Mouse (Mus musculus) T-helper 17 cell (primary cell): ENCODE measurements around the gene Meox1.

ENCODE experiments used
- in situ Hi-C, 2 experiments: fragments of 300-600 bp; cut with MboI, MseI; formaldehyde crosslinking; loops; 1 replicate in 1 of 2; 2 replicates in 1 of 2; pipeline ENCODE4 v1.15.1; 2025; ENCODE audit warnings: high pct_unique_total_duplicates in 2 of 2

The Meox1 gene

GRCm38 (mm10) chr11:101898328-101898727 lies 4.2 kb upstream of the Meox1 start:
- in situ Hi-C loops: no loop called here

GRCm38 (mm10) chr11:101896546-101897361 lies 2.6 kb upstream of the Meox1 start:
- in situ Hi-C loops: no loop called here

- in situ Hi-C loops: no loop called here
These were observed 614 bp downstream of the Meox1 start for GRCm38 (mm10) chr11:101893560-101893959.

- in situ Hi-C loops: no loop called here
These were observed 2.7 kb downstream of the Meox1 start for GRCm38 (mm10) chr11:101891451-101891850.

- in situ Hi-C loops: no loop called here
These were observed 4.4 kb downstream of the Meox1 start for GRCm38 (mm10) chr11:101889781-101890180.

GRCm38 (mm10) chr11:101888820-101889219 lies 5.4 kb downstream of the Meox1 start:
- in situ Hi-C loops: no loop called here

GRCm38 (mm10) chr11:101886436-101886835 lies 7.7 kb downstream of the Meox1 start:
- in situ Hi-C loops: no loop called here

- in situ Hi-C loops: no loop called here
These were observed 8.3 kb downstream of the Meox1 start for GRCm38 (mm10) chr11:101885881-101886319.

GRCm38 (mm10) chr11:101885232-101885631 lies 8.9 kb downstream of the Meox1 start:
- in situ Hi-C loops: no loop called here

GRCm38 (mm10) chr11:101883911-101884310 lies 10.3 kb downstream of the Meox1 start:
- in situ Hi-C loops: loop anchor here in 1 of 2 experiments (5.0 kb wide), 1 partner anchor 37 kb away; no protein-coding TSS in a partner anchor

GRCm38 (mm10) chr11:101882500-101883290 lies 11.5 kb downstream of the Meox1 start:
- in situ Hi-C loops: loop anchor here in 1 of 2 experiments (5.0 kb wide), 1 partner anchor 35 kb away; no protein-coding TSS in a partner anchor

GRCm38 (mm10) chr11:101881604-101882071 lies 12.5 kb downstream of the Meox1 start:
- in situ Hi-C loops: loop anchor here in 1 of 2 experiments (5.0 kb wide), 1 partner anchor 34 kb away; no protein-coding TSS in a partner anchor

GRCm38 (mm10) chr11:101881185-101881584 lies 13.0 kb downstream of the Meox1 start:
- in situ Hi-C loops: loop anchor here in 1 of 2 experiments (5.0 kb wide), 1 partner anchor 34 kb away; no protein-coding TSS in a partner anchor

GRCm38 (mm10) chr11:101879672-101880071 lies 14.5 kb downstream of the Meox1 start:
- in situ Hi-C loops: loop anchor here in 1 of 2 experiments (5.0 kb wide), 1 partner anchor 32 kb away; no protein-coding TSS in a partner anchor

GRCm38 (mm10) chr11:101878696-101879095 lies 15.5 kb downstream of the Meox1 start:
- in situ Hi-C loops: no loop called here

GRCm38 (mm10) chr11:101874978-101875377 lies 19.2 kb downstream of the Meox1 start:
- in situ Hi-C loops: loop anchor here in 1 of 2 experiments (25.0 kb wide), 1 partner anchor 1937 kb away; no protein-coding TSS in a partner anchor

- in situ Hi-C loops: loop anchor here in 1 of 2 experiments (25.0 kb wide), 1 partner anchor 1938 kb away; no protein-coding TSS in a partner anchor
These were observed 20.3 kb downstream of the Meox1 start for GRCm38 (mm10) chr11:101873909-101874308.

GRCm38 (mm10) chr11:101871435-101871834 lies 22.7 kb downstream of the Meox1 start:
- in situ Hi-C loops: loop anchor here in 1 of 2 experiments (25.0 kb wide), 1 partner anchor 1941 kb away; no protein-coding TSS in a partner anchor

- in situ Hi-C loops: loop anchor here in 1 of 2 experiments (25.0 kb wide), 1 partner anchor 1942 kb away; no protein-coding TSS in a partner anchor
These were observed 24.0 kb downstream of the Meox1 start for GRCm38 (mm10) chr11:101870067-101870765.

GRCm38 (mm10) chr11:101867513-101868052 lies 26.6 kb downstream of the Meox1 start:
- in situ Hi-C loops: loop anchor here in 1 of 2 experiments (25.0 kb wide), 1 partner anchor 1945 kb away; no protein-coding TSS in a partner anchor
